Mouse (Mus musculus): ENCODE data around the gene 1700056E22Rik.

Gene 1700056E22Rik

DNA sequence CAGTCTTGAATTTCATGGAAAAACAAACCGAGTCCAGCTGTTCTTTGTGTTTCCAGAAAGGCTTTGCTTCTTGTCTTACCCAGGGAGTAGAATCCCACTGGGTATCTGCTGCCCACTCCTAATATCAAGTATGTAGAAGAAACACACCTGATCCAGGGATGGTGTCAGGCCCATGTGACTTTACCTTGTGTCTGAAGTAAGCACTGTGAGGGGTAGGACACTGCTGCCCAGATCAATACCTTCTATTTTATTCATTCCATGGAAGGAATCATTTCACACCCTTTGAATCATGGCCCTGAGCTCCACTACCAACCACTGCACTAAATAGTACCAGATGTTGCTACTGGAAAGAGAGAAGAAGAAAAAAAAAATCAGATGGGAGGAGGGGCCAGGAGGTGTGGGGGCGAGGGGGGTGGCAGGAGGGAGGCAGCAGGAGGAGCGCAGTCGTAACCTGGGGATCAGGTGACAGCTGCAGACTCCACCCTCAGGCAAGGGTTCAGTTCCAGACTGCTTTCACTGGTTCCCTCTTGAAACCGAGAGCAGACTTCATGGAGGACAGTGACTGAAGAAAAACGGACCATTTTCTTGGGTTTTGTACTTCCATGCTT, 12.1 kb upstream of the 1700056E22Rik start:
- Histone ChIP-seq H3K27me3 (ENCODE audit: insufficient read depth, low read length) (no peaks in the 10 kb centered on the region), H3K4me3 (replicated peaks; ENCODE audit: low read length) (no peak overlapping the region), H3K36me3 (ENCODE audit: insufficient read depth, low read length) (no peaks in the 10 kb centered on the region), H3K4me1 (replicated peaks; ENCODE audit: low read depth, low read length) (peaks cover 43% of the 10 kb centered on the region), H3K9me3 (ENCODE audit: low read length) (no peaks in the 10 kb centered on the region)
- no peak for TF ChIP-seq CTCF (conservative IDR thresholded peaks at IDR 0.05; ENCODE audit: low read length)
- TF ChIP-seq POU5F1 (IDR thresholded peaks at IDR 0.05; ENCODE audit: borderline replicate concordance, low read length) = no peak
- TF ChIP-seq NANOG (IDR thresholded peaks at IDR 0.05; ENCODE audit: borderline replicate concordance, low read length) = no peak

DNA sequence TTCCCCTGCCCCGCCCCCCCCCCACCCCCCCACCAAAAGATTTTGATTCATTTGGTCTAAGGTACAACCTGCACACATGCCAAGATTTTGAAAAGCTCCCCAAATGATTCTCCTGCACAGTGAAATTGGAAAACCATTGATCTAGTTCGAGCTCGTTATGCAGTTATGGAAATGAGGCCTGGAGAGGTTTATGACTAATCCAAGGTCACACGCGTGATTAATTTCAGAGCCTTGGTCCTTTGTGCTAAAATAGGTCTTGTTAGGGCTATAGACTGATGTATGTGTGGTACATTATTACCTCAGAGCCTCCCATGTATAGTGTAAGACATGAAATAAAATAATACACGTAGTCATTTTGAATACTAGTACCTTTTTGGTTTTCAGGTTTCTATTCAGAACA, 9.3 kb upstream of the 1700056E22Rik start:
- Histone ChIP-seq H3K9me3 (ENCODE audit: low read length) (no peaks in the 10 kb centered on the region), H3K4me1 (replicated peaks; ENCODE audit: low read depth, low read length) (peaks cover 46% of the 10 kb centered on the region), H3K36me3 (ENCODE audit: insufficient read depth, low read length) (no peaks in the 10 kb centered on the region), H3K4me3 (replicated peaks; ENCODE audit: low read length) (no peak overlapping the region), H3K27me3 (ENCODE audit: insufficient read depth, low read length) (no peaks in the 10 kb centered on the region)
- TF ChIP-seq CTCF (conservative IDR thresholded peaks at IDR 0.05; ENCODE audit: low read length) = no peak
- no peak for TF ChIP-seq NANOG (IDR thresholded peaks at IDR 0.05; ENCODE audit: borderline replicate concordance, low read length)
- no peak for TF ChIP-seq POU5F1 (IDR thresholded peaks at IDR 0.05; ENCODE audit: borderline replicate concordance, low read length)

DNA sequence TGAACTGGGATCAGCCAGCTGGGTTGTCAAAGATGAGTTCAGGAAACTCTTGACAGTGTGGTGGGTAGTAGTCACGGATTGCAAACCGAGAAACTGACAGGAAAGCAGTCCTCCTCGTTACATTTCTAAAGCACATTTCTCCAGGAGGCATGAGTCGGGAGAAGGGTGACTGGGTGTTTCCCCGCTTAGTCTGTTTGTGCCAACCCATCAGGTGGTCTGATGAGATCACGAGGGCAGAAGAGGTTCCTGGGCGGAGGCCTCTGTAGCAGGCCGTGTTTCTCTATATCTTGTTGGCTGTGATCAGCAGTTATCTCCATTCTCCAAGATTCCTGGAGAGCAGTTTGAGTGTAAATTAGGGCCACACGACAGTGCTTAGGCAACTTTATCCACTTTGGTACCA, 8.6 kb upstream of the 1700056E22Rik start:
- peaks cover 43% of the 10 kb centered on the region for H3K4me1 ChIP-seq (replicated peaks; ENCODE audit: low read depth, low read length)
- TF ChIP-seq NANOG (IDR thresholded peaks at IDR 0.05; ENCODE audit: borderline replicate concordance, low read length) (no peak), CTCF (conservative IDR thresholded peaks at IDR 0.05; ENCODE audit: low read length) (no peak), POU5F1 (IDR thresholded peaks at IDR 0.05; ENCODE audit: borderline replicate concordance, low read length) (no peak)
- no peak overlapping the region for H3K4me3 ChIP-seq (replicated peaks; ENCODE audit: low read length)
- no peaks in the 10 kb centered on the region for H3K27me3 ChIP-seq (ENCODE audit: insufficient read depth, low read length)
- H3K9me3 ChIP-seq (ENCODE audit: low read length) = no peaks in the 10 kb centered on the region
- no peaks in the 10 kb centered on the region for H3K36me3 ChIP-seq (ENCODE audit: insufficient read depth, low read length)

DNA sequence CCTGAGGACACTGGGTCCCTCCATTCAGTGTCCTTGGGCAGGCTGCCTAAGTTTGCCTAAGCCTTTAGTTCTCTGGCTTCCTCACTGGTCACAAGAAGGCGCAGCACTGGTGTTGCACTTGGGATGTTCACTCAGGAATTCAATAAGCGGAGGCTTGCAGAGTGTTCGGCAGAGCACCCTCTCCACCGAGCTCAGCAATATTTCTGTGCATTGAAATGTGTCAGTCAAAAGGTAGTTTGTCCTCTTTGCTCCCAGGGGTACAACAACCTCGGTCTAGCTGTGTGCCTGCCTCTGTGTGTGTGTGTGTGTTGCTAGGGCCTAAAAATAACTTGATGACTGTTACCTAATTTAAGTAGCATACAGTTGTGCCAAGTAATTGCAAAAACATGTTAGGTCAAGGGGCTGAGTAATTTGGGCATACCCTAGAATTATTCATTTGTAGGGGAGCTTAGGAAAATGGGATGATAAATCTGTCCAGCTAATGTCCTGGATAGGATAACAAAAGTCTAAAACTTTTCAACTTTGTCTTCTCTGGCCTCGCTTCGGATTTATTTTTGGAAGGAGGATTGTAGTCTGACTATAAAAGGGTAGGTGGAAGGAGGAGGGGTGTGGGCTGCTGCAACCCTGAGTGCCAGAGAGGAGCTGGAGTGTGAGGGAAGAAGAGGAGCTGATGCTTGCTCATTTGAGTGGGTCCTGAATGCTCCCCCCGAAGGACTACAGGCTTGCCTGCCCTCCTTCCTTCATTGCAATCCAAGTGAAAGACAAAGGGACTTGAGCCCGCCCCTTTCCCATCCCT, 7.9 kb upstream of the 1700056E22Rik start:
- Histone ChIP-seq H3K9me3 (ENCODE audit: low read length) (no peaks in the 10 kb centered on the region), H3K4me1 (replicated peaks; ENCODE audit: low read depth, low read length) (peaks cover 38% of the 10 kb centered on the region), H3K36me3 (ENCODE audit: insufficient read depth, low read length) (no peaks in the 10 kb centered on the region), H3K27me3 (ENCODE audit: insufficient read depth, low read length) (no peaks in the 10 kb centered on the region), H3K4me3 (replicated peaks; ENCODE audit: low read length) (no peak overlapping the region)
- TF ChIP-seq NANOG (IDR thresholded peaks at IDR 0.05; ENCODE audit: borderline replicate concordance, low read length) = no peak
- TF ChIP-seq POU5F1 (IDR thresholded peaks at IDR 0.05; ENCODE audit: borderline replicate concordance, low read length) = no peak
- no peak for TF ChIP-seq CTCF (conservative IDR thresholded peaks at IDR 0.05; ENCODE audit: low read length)

DNA sequence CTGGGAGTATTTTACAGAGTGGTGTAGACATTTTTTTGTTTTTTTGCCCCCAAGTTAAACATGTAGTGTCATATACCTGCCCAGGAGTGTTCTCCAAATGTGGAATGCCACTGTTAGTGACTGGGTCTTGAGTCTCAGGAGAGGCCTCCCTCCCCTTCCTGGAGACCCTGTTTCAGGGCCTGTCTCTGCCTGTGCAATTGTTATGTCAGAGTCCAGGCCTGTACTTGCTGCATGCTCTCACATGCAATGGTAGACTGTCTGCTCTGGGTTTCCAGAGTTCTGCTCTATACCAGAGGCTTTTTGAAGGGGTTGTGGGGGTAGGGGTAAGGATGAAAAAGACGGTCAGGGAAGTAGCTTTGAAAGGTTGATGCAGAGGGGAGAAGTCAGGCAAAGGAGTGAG, 6.8 kb upstream of the 1700056E22Rik start:
- H3K4me1 ChIP-seq (replicated peaks; ENCODE audit: low read depth, low read length) = peaks cover 30% of the 10 kb centered on the region
- H3K9me3 ChIP-seq (ENCODE audit: low read length) = no peaks in the 10 kb centered on the region
- TF ChIP-seq NANOG (IDR thresholded peaks at IDR 0.05; ENCODE audit: borderline replicate concordance, low read length) (no peak), CTCF (conservative IDR thresholded peaks at IDR 0.05; ENCODE audit: low read length) (no peak), POU5F1 (IDR thresholded peaks at IDR 0.05; ENCODE audit: borderline replicate concordance, low read length) (no peak)
- H3K27me3 ChIP-seq (ENCODE audit: insufficient read depth, low read length) = peaks cover 3% of the 10 kb centered on the region; the same call in 1 of the 2 replicates
- no peak overlapping the region for H3K4me3 ChIP-seq (replicated peaks; ENCODE audit: low read length)
- no peaks in the 10 kb centered on the region for H3K36me3 ChIP-seq (ENCODE audit: insufficient read depth, low read length)

DNA sequence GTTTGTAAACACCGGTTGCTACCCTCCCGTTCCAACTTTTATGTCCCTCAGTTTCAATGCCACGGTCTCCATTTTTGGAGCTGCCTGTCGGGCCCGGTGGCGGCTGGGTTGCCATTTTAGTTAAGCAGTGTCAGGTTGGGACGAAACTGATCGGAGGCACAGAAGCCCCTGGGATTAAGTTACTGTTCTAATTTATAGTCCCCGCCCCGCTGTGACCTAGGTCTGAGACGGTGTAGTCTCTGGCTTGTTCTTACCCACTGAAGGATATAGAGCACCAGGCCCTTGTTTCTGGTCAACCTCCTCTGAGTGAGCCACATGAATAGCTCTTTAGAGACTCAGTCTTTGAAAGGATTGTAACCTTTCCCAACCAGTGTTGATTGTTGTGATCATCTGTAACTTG, 6.1 kb upstream of the 1700056E22Rik start:
- Histone ChIP-seq H3K4me3 (replicated peaks; ENCODE audit: low read length) (no peak overlapping the region), H3K27me3 (ENCODE audit: insufficient read depth, low read length) (peaks cover 10% of the 10 kb centered on the region), H3K9me3 (ENCODE audit: low read length) (no peaks in the 10 kb centered on the region), H3K4me1 (replicated peaks; ENCODE audit: low read depth, low read length) (peaks cover 29% of the 10 kb centered on the region), H3K36me3 (ENCODE audit: insufficient read depth, low read length) (no peaks in the 10 kb centered on the region)
- TF ChIP-seq POU5F1 (IDR thresholded peaks at IDR 0.05; ENCODE audit: borderline replicate concordance, low read length) = no peak
- no peak for TF ChIP-seq CTCF (conservative IDR thresholded peaks at IDR 0.05; ENCODE audit: low read length)
- no peak for TF ChIP-seq NANOG (IDR thresholded peaks at IDR 0.05; ENCODE audit: borderline replicate concordance, low read length)

DNA sequence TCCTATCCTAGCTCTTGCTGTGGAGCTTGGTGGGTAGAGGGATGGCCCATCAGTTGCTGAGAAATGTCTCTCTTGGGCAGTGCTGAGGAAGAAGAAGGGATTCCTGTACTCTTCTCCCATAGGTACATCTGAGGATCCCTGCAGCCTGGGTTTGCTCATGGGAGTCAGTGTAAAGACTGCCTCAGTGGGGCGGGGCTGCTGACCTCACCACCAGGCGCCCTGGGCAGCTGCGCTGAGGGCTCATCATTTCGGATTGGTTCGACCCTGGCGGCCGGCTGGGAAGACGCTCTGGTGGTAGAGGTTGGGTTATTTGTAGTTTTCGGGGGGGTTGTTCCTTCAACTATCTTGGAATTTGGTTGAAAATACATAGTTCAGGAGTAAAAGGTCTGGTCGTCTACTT, 5.2 kb upstream of the 1700056E22Rik start:
- H3K27me3 ChIP-seq (ENCODE audit: insufficient read depth, low read length) = peaks cover 10% of the 10 kb centered on the region
- no peaks in the 10 kb centered on the region for H3K36me3 ChIP-seq (ENCODE audit: insufficient read depth, low read length)
- no peak overlapping the region for H3K4me3 ChIP-seq (replicated peaks; ENCODE audit: low read length)
- no peaks in the 10 kb centered on the region for H3K9me3 ChIP-seq (ENCODE audit: low read length)
- H3K4me1 ChIP-seq (replicated peaks; ENCODE audit: low read depth, low read length) = peaks cover 34% of the 10 kb centered on the region
- TF ChIP-seq NANOG (IDR thresholded peaks at IDR 0.05; ENCODE audit: borderline replicate concordance, low read length) = no peak
- no peak for TF ChIP-seq CTCF (conservative IDR thresholded peaks at IDR 0.05; ENCODE audit: low read length)
- no peak for TF ChIP-seq POU5F1 (IDR thresholded peaks at IDR 0.05; ENCODE audit: borderline replicate concordance, low read length)

DNA sequence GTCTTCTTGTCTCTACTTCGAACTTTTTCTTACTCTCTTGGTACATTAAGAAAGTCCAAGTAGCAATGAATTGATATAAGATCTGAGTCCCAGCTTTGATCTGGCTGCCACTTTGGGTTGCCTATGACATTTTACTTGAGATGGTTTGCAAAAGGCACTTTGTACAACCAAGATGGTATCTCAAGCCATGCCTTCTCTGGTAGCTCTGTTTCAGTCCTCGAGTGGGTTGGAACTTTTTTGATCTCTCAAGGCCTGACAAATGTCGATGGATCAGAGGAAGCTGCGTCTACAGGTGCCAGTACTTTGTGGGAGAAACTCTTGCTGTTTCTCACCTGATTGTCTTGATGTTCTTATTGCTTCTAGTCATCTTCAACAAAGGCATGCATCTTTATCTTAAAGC, 3.7 kb upstream of the 1700056E22Rik start:
- Histone ChIP-seq H3K27me3 (ENCODE audit: insufficient read depth, low read length) (peaks cover 19% of the 10 kb centered on the region), H3K4me1 (replicated peaks; ENCODE audit: low read depth, low read length) (peaks cover 35% of the 10 kb centered on the region), H3K36me3 (ENCODE audit: insufficient read depth, low read length) (no peaks in the 10 kb centered on the region), H3K9me3 (ENCODE audit: low read length) (no peaks in the 10 kb centered on the region), H3K4me3 (replicated peaks; ENCODE audit: low read length) (no peak overlapping the region)
- TF ChIP-seq POU5F1 (IDR thresholded peaks at IDR 0.05; ENCODE audit: borderline replicate concordance, low read length) = no peak

Measured in E14TG2a.4 (cell line).